Mouse (Mus musculus): ENCODE results near the gene Gm27179. TPM values are rescaled to one million over a fixed set of nuclear protein-coding genes. Genes with fewer than 3 reads are reported as not detected.
"Not testable (repeated sequence)": the region's sequence is repeated elsewhere in the genome, so short reads cannot be mapped to it uniquely, and the experiment has no call there.

Gene Gm27179
- total RNA-seq, 2 experiments from 2014 or later, result not detected

GRCm38 (mm10) chr14:69473941-69474646 is 38.3 kb downstream of the Gm27179 start:
- not testable (repeated sequence) for DNase-seq (ENCODE audit: low spot score in 2 of 2)

- DNase-seq (ENCODE audit: low spot score in 2 of 2), result not testable (repeated sequence)
Observed at GRCm38 (mm10) chr14:69473322-69473721, 39.0 kb downstream of the Gm27179 start.

- not testable (repeated sequence) for DNase-seq (ENCODE audit: low spot score in 2 of 2)
Observed at GRCm38 (mm10) chr14:69470122-69470708, 42.1 kb downstream of the Gm27179 start.

- DNase-seq (ENCODE audit: low spot score in 2 of 2), result not testable (repeated sequence)
Observed at GRCm38 (mm10) chr14:69467612-69468366, 44.6 kb downstream of the Gm27179 start.

- not testable (repeated sequence) for DNase-seq (ENCODE audit: low spot score in 2 of 2)
Observed at GRCm38 (mm10) chr14:69464465-69464864, 47.9 kb downstream of the Gm27179 start.

Other genes starting within 250 kb of the Gm27179 start
- gene Synb, start 218.2 kb downstream of the Gm27179 start, total RNA-seq (2021), result not detected
- gene Gm16867, start 9.2 kb downstream of the Gm27179 start, total RNA-seq (2021), result 10 to 100 TPM in 1 of 2 experiments, 1 to 10 TPM in 1; 9.9 to 10.3 TPM
- gene Entpd4b, start 42.9 kb upstream of the Gm27179 start, total RNA-seq (2021), result 10 to 100 TPM; 56.3 to 64.8 TPM

Data from adrenal gland, adult 18-20 months (tissue).